Mouse (Mus musculus) gastrocnemius, adult 8-10 months (tissue): Measurements from ENCODE around the gene Rars2. TPM values are rescaled to one million over a fixed set of nuclear protein-coding genes. Genes with fewer than 3 reads are reported as not detected.

Source experiments
- DNase-seq, 2 experiments: peaks; one replicate each; pipeline ENCODE4 v3.0.0; 2022; ENCODE audit warnings: low spot score in 2 of 2
- total RNA-seq, 4 experiments: library from RNA; stranded (reverse); gene quantifications; 2 replicates each; pipeline ENCODE4 v1.2.4; 2022

Gene Rars2
- total RNA-seq, 4 experiments from 2014 or later = 15.2 to 19.2 (median 18.0) TPM

- no peak for DNase-seq
These were observed 26.0 kb downstream of the Rars2 start for GRCm38 (mm10) chr4:34640731-34641130.

- no peak for DNase-seq
These were observed 30.0 kb downstream of the Rars2 start for GRCm38 (mm10) chr4:34644779-34645178.

GRCm38 (mm10) chr4:34653179-34653578, 38.4 kb downstream of the Rars2 start:
- DNase-seq = no peak

- no peak for DNase-seq
These were observed 41.3 kb downstream of the Rars2 start for GRCm38 (mm10) chr4:34656101-34656500.

DNA sequence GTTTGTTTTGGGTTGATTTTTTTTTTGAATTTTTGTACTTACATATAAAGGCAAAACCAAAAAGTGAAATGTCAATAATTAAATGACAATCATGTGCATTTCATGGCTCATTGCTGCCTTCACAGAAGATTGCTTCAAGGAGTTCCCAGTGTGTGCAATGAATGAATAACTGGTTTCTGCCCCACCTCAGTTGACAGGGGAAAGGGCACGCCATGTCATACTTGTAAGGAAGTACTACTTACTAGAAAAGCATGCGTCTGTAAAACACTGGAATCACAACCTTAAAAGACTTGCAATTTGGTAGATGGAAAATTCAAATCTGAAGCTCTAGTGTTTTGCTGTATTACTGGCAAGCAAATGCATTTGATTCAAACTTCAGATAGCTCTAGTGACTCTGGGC, 44.3 kb downstream of the Rars2 start:
- no peak for DNase-seq

- no peak for DNase-seq
These were observed 46.8 kb downstream of the Rars2 start for GRCm38 (mm10) chr4:34661514-34661913.

DNA sequence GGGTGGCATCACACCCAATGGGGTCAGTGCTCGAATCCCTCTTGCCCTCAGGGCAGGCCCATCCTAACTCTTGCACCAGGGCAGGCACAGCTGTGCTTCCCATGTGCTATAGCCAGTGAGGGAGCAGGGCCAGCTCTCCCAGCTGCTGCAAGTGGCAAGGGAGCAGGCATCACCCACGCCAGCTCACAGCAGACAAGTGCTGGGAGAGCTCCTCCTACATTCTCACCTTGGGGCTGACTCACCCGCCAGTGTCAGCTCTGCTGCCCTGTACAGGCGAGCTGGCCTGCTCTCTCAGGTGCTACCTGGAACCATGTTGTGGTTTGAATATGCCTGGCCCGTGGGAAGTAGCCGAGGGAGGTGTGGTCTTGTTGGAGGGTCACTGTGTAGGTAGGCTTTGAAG, 47.2 kb downstream of the Rars2 start:
- DNase-seq = no peak

GRCm38 (mm10) chr4:34667923-34668322, 53.2 kb downstream of the Rars2 start:
- DNase-seq = no peak

DNA sequence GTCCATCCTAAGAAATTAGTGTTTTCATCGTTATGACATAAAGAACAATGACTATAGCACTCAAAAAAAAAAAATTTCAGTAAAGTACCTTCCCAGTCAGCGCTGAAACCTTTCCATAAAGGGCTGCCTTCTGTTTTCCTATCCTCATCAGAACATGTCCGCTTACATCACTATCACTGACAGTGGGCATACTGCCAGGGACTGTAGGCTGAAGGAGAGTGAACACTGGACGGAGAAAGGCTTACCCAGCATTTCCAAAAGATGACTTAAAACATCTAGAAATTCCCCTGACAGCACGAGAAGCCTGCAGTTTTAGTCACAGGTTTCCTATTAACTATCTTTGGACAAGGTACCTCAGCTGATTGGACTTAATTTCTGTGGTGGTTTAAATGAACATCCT, 59.0 kb downstream of the Rars2 start:
- DNase-seq = no peak

- DNase-seq = no peak
These were observed 65.8 kb downstream of the Rars2 start for GRCm38 (mm10) chr4:34680530-34680929.

DNA sequence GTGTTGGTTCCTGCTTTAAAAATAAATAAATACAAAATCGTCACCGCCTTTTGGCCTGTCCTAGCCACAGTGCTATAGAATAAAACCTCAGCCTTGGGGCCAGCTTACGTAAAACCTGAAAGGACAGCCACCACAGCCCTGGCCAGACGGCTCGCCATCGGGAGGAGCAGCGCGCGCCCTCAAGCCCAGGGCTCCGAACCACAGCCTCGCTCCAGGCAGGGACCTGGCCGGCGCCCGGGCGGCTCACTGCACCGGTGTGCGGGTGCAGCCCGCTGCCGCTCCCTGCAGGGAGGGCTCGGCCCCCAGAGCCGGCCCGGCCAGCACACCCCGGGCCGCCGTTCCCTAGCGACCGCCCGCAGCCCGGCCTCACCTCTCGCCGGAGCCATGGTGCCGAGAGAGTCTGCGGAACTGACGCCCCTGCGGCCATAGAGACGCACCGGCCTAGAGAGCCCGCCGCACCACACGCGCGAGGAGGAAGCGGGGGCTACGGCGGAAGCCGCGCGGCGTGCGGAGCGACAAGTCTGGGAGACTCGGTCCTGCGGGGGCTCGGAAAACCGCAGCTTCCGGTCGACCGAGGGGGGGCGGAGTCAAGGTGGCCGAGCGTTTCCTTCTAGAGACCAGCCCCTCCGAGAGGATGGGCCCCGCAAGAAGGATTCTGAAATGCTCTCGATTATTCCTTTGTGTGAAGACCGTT, 72.3 kb downstream of the Rars2 start, which contains the start of gene Slc35a1:
Slc35a1 (minus strand) TSS at position 565 of the 694 bp plus-strand sequence.
- DNase-seq = peak; percentile 86 to 91

DNA sequence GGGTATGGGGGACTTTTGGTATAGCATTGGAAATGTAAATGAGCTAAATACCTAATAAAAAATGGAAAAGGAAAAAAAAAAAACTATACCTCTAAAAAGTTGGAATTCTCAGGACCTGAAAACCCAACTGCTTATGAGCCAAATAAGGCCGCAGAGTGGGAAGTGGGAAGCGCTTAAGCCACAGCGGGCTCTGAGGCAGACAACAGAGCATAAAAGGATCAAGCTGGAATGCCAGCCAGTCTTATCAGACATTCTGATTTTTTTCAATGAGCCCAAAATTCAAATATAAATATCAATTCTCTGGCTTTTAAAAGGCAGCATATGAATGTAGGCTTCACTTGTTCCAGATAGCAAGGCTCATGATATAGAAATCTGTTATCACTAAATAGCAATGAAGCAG, 73.3 kb downstream of the Rars2 start:
- no peak for DNase-seq

- DNase-seq = peak; percentile 12
These were observed 86.8 kb downstream of the Rars2 start for GRCm38 (mm10) chr4:34701528-34701927.

DNA sequence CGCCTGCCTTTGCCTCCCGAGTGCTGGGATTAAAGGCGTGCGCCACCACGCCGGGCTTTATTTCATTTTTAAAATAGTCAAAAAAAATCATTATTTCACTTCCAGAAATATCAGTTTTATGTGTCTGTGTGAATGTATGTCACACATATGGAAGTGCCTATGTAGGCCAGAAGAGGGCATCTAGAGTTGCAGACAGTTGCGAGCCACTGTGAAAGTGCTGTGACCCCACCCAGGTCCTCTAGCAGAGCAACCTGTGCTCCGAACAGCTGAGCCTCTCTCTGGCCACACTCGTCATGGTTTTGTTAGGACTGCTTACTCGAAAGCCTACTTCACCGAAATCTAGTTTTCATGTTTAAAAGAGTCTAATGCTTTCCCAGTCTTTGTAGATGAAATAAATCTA, 87.5 kb downstream of the Rars2 start:
- no peak for DNase-seq

DNA sequence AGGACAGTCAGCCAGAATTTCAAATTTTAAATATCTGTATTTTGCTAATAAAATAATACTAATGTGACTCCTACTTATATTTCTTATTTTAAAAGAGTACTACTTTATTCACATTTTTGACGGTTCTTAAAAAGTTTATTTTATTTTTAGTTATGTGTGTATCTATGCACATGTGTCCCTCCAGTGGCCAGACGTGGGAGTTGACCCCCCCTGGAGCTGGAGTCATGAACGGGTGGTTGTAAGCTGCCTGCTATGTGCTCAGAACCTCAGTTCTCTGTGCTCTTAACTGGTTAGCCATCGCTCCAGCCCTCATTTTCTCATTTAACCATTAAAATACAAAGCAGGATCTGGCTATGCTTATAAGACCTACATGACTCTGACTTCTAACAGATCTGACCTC, 88.3 kb downstream of the Rars2 start:
- DNase-seq = no peak

GRCm38 (mm10) chr4:34707248-34707647, 92.5 kb downstream of the Rars2 start:
- no peak for DNase-seq

GRCm38 (mm10) chr4:34708127-34708526, 93.4 kb downstream of the Rars2 start:
- no peak for DNase-seq

Other genes starting within 250 kb of the Rars2 start
- 10 to 100 TPM; 40.6 to 50.8 (median 44.0) TPM for gene Akirin2, start 64.0 kb upstream of the Rars2 start, total RNA-seq
- 10 to 100 TPM; 38.1 to 45.3 (median 38.7) TPM for gene Orc3, start within 50 bp of the Rars2 start, total RNA-seq
- gene Slc35a1, start 72.5 kb downstream of the Rars2 start, total RNA-seq = 10 to 100 TPM; 11.5 to 14.0 (median 13.7) TPM
- gene Cfap206, start 115.2 kb downstream of the Rars2 start, total RNA-seq = not detected
- not detected for gene Gm136, start 141.3 kb downstream of the Rars2 start, total RNA-seq
- 10 to 100 TPM; 25.1 to 31.3 (median 28.3) TPM for gene Smim8, start 163.5 kb downstream of the Rars2 start, total RNA-seq